Comparison of ENCODE assay signal across 25 mouse cellular contexts in genomic region chr1:61336367-61336766, GRCm38 (mm10).
"Had no signal": no experiment of that assay in that cellular context is flagged by ENCODE, and none has a peak within 500 bp of the region (broad histone marks: within the 10 kb centered on the region; RNA-seq: fewer than 3 reads in every experiment).

No protein-coding gene starts in this region.

- H3K27ac ChIP-seq: heart, adult 2 months; heart, embryonic 13.5 days; heart, embryonic 15.5 days; hindbrain, embryonic 13.5 days; hindbrain, embryonic 15.5 days; kidney, embryonic 15.5 days; kidney, postnatal 0 days; limb, embryonic 10.5 days; limb, embryonic 12.5 days; liver, embryonic 13.5 days had no signal

- H3K9me3 ChIP-seq: heart, embryonic 13.5 days; heart, embryonic 15.5 days; hindbrain, embryonic 13.5 days; hindbrain, embryonic 15.5 days; kidney, embryonic 15.5 days; limb, embryonic 10.5 days; limb, embryonic 12.5 days; liver, embryonic 13.5 days had no signal

- H3K4me3 ChIP-seq: heart, adult 2 months; heart, embryonic 13.5 days; heart, embryonic 15.5 days; hindbrain, embryonic 13.5 days; hindbrain, embryonic 15.5 days; kidney, embryonic 15.5 days; limb, embryonic 10.5 days; limb, embryonic 12.5 days; liver, embryonic 13.5 days had no signal

- ATAC-seq: intestine, embryonic 16.5 days had no signal

- H3K27me3 ChIP-seq: heart, embryonic 13.5 days; heart, embryonic 15.5 days; hindbrain, embryonic 13.5 days; hindbrain, embryonic 15.5 days; kidney, embryonic 15.5 days; limb, embryonic 12.5 days; liver, embryonic 13.5 days had no signal

- H3K4me2 ChIP-seq: heart, embryonic 11.5 days; heart, embryonic 13.5 days; heart, embryonic 15.5 days; hindbrain, embryonic 13.5 days; hindbrain, embryonic 15.5 days; kidney, embryonic 15.5 days; limb, embryonic 12.5 days; liver, embryonic 11.5 days; liver, embryonic 13.5 days had no signal

- H3K4me1 ChIP-seq: hindbrain, embryonic 15.5 days; kidney, embryonic 15.5 days; liver, embryonic 13.5 days had no signal

- H3K36me3 ChIP-seq: heart, embryonic 13.5 days; heart, embryonic 15.5 days; hindbrain, embryonic 13.5 days; hindbrain, embryonic 15.5 days; kidney, embryonic 15.5 days; limb, embryonic 10.5 days; limb, embryonic 12.5 days; liver, embryonic 13.5 days had no signal

- H3K9ac ChIP-seq: heart, embryonic 13.5 days; heart, embryonic 15.5 days; hindbrain, embryonic 13.5 days; hindbrain, embryonic 15.5 days; kidney, embryonic 15.5 days; limb, embryonic 12.5 days; liver, embryonic 13.5 days had no signal

- DNase-seq: gastrocnemius, postnatal 14 days; gastrocnemius, postnatal 36 days; heart, adult 11 months; heart, adult 2 months; heart, postnatal 14 days; heart, postnatal 36 days; kidney, adult 11 months; kidney, adult 2 months; kidney, adult 9 months; kidney, postnatal 36 days; layer of hippocampus, adult 9-11 months; layer of hippocampus, postnatal 36 days; liver; liver, embryonic 13.5 days had no signal
